8 mouse cellular contexts compared by ENCODE assay signal in the genomic region with DNA sequence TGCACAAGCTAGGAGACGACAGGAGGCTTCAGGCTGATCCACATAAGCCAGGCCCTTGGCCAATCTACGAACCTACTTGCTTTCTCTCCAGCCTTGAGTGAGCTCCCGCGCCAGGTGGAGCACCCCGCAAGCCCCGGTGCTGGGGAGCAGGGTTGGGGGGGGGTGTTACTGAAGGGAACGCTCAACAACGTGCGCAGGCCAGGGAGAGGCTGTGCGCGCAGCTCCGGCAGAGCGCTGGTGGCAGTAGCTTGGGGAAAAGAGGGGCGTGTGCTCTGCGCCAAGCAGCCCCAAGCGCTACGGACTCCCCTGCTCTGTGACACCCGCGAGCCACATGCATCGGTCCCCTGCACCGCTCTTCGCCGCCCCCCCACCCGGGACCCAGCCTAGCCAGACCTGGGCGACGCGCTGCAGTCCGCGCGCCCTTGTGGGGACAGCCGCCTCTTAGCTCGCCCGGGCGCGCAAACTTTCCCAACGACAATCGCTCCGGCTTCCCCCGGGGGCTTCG.
DNase-seq lines count a peak whose midpoint lies in the region; ATAC-seq and TF ChIP-seq lines count a peak whose summit lies in the region.

No protein-coding gene starts in this region.

- TF ChIP-seq CTCF in lung, adult 2 months (IDR thresholded peaks at IDR 0.05; ENCODE audit: insufficient read depth, low read length) = no peak
- no peak for TF ChIP-seq CTCF in cerebellum, adult 2 months (IDR thresholded peaks at IDR 0.05; ENCODE audit: borderline replicate concordance, insufficient read depth, low read depth, low read length)
- TF ChIP-seq CTCF in forebrain, postnatal 0 days (IDR thresholded peaks at IDR 0.05; ENCODE audit: low read depth) = no peak

- no peaks in the 10 kb centered on the region for H3K27me3 ChIP-seq in cerebellum, adult 2 months (ENCODE audit: control insufficient read depth, insufficient read depth, low read length)
- H3K27me3 ChIP-seq in forebrain, postnatal 0 days (ENCODE audit: insufficient read depth, low read length) = no peaks in the 10 kb centered on the region
- H3K27me3 ChIP-seq in intestine, embryonic 16.5 days (replicated peaks; ENCODE audit: control insufficient read depth, insufficient read depth, low read length) = no peaks in the 10 kb centered on the region
- H3K27me3 ChIP-seq in liver, embryonic 16.5 days (ENCODE audit: control insufficient read depth, insufficient read depth, low read depth, low read length) = peaks cover 35% of the 10 kb centered on the region

- H3K27ac ChIP-seq in cerebellum, adult 2 months (ENCODE audit: insufficient read depth, low read length) = no peak overlapping the region
- peak overlapping the region; percentile 87 for H3K27ac ChIP-seq in forebrain, postnatal 0 days (ENCODE audit: low read depth, low read length)
- H3K27ac ChIP-seq in intestine, embryonic 16.5 days (ENCODE audit: low read length) = peak overlapping the region; percentile 48; the same call in 1 of the 2 replicates
- H3K27ac ChIP-seq in liver, embryonic 16.5 days (ENCODE audit: low read length) = no peak overlapping the region

- H3K9ac ChIP-seq in forebrain, postnatal 0 days = peak overlapping the region; percentile 88
- H3K9ac ChIP-seq in intestine, embryonic 16.5 days (ENCODE audit: low read depth, low read length) = peak overlapping the region; percentile 84
- peak overlapping the region; percentile 43 for H3K9ac ChIP-seq in liver, embryonic 16.5 days (ENCODE audit: low read depth, low read length)

- DNase-seq in lung, adult 2 months = peak; percentile 18
- DNase-seq in lung, postnatal 25 days (ENCODE audit: low spot score) = no peak
- DNase-seq in cerebellum, adult 2 months = peak; percentile 21 to 40
- DNase-seq in forebrain, postnatal 0 days = peak; percentile 52
- peak; percentile 33 for DNase-seq in right cerebral cortex, postnatal 4 days
- DNase-seq in urinary bladder, postnatal 14 days (ENCODE audit: low spot score) = no peak

- TF ChIP-seq POLR2A in lung, adult 2 months (IDR thresholded peaks at IDR 0.05; ENCODE audit: borderline replicate concordance, extremely low read depth, low read depth, low read length) = no peak
- TF ChIP-seq POLR2A in cerebellum, adult 2 months (IDR thresholded peaks at IDR 0.05; ENCODE audit: borderline replicate concordance, insufficient read depth, low read length) = no peak

- H3K4me2 ChIP-seq in forebrain, postnatal 0 days (ENCODE audit: low read depth) = peak overlapping the region; percentile 96
- peak overlapping the region; percentile 98 for H3K4me2 ChIP-seq in intestine, embryonic 16.5 days (ENCODE audit: low read depth, low read length)
- peak overlapping the region; percentile 61 for H3K4me2 ChIP-seq in liver, embryonic 16.5 days (ENCODE audit: low read depth, low read length)

- no peaks in the 10 kb centered on the region for H3K36me3 ChIP-seq in forebrain, postnatal 0 days (ENCODE audit: insufficient read depth)
- H3K36me3 ChIP-seq in intestine, embryonic 16.5 days (ENCODE audit: control insufficient read depth, insufficient read depth, low read length) = no peaks in the 10 kb centered on the region
- no peaks in the 10 kb centered on the region for H3K36me3 ChIP-seq in liver, embryonic 16.5 days (ENCODE audit: control insufficient read depth, insufficient read depth)

- peak overlapping the region; percentile 55 for H3K4me3 ChIP-seq in lung, adult 2 months (replicated peaks; ENCODE audit: extremely low read depth, low read depth, low read length)
- peak overlapping the region; percentile 68 for H3K4me3 ChIP-seq in cerebellum, adult 2 months (replicated peaks; ENCODE audit: insufficient read depth, low read depth, low read length)
- H3K4me3 ChIP-seq in forebrain, postnatal 0 days (ENCODE audit: low read depth, low read length) = peak overlapping the region; percentile 80
- peak overlapping the region; percentile 64 for H3K4me3 ChIP-seq in intestine, embryonic 16.5 days (ENCODE audit: low read length)
- H3K4me3 ChIP-seq in liver, embryonic 16.5 days (ENCODE audit: low read depth, low read length) = peak overlapping the region; percentile 66

- 1% methylated on average over 40 of the region's 40 CpGs for WGBS in lung, adult 2 months
- WGBS in cerebellum, adult 2 months = under 1% methylated on average over 40 of the region's 40 CpGs
- WGBS in forebrain, postnatal 0 days = under 1% methylated on average over 38 of the region's 40 CpGs
- WGBS in intestine, embryonic 16.5 days = under 1% methylated on average over 39 of the region's 40 CpGs
- under 1% methylated on average over 40 of the region's 40 CpGs for WGBS in liver, embryonic 16.5 days (ENCODE audit: insufficient replicate concordance)

- no peaks in the 10 kb centered on the region for H3K9me3 ChIP-seq in forebrain, postnatal 0 days (ENCODE audit: low read length)
- H3K9me3 ChIP-seq in intestine, embryonic 16.5 days (ENCODE audit: control insufficient read depth, low read length) = no peaks in the 10 kb centered on the region
- H3K9me3 ChIP-seq in liver, embryonic 16.5 days (replicated peaks; ENCODE audit: control insufficient read depth, low read length) = no peaks in the 10 kb centered on the region

- peak; percentile 68 for ATAC-seq in forebrain, postnatal 0 days
- peak; percentile 59 for ATAC-seq in intestine, embryonic 16.5 days
- peak; percentile 32; the same call in 1 of the 2 replicates for ATAC-seq in liver, embryonic 16.5 days (ENCODE audit: low read depth)

- peaks cover 5% of the 10 kb centered on the region; the same call in 1 of the 2 replicates for H3K4me1 ChIP-seq in lung, adult 2 months (ENCODE audit: control insufficient read depth, insufficient read depth, low read length)
- peaks cover 5% of the 10 kb centered on the region; the same call in 1 of the 2 replicates for H3K4me1 ChIP-seq in cerebellum, adult 2 months (ENCODE audit: control insufficient read depth, insufficient read depth, low read length)
- H3K4me1 ChIP-seq in forebrain, postnatal 0 days (ENCODE audit: insufficient read depth) = peaks cover 15% of the 10 kb centered on the region
- H3K4me1 ChIP-seq in intestine, embryonic 16.5 days (ENCODE audit: control insufficient read depth, insufficient read depth, low read length) = peaks cover 13% of the 10 kb centered on the region
- no peaks in the 10 kb centered on the region; the same call in 1 of the 2 replicates for H3K4me1 ChIP-seq in liver, embryonic 16.5 days (ENCODE audit: control insufficient read depth, low read depth, low read length)

Comparison
In these comparisons a context has a peak if more than half of its experiments do, and no peak if none do; other contexts are left out.
1. DNase-seq: peak in lung, adult 2 months (single experiment), cerebellum, adult 2 months (2 of 2), forebrain, postnatal 0 days (single experiment) and right cerebral cortex, postnatal 4 days (single experiment); none in lung, postnatal 25 days (single experiment) and urinary bladder, postnatal 14 days (single experiment).
2. H3K27ac ChIP-seq: peak in forebrain, postnatal 0 days (single experiment) and intestine, embryonic 16.5 days (single experiment); none in cerebellum, adult 2 months (single experiment) and liver, embryonic 16.5 days (single experiment).
3. Peak in every context shown above with its lines, with median percentiles within 50 percentile points of each other: H3K4me3 ChIP-seq, ATAC-seq, H3K4me2 ChIP-seq and H3K9ac ChIP-seq.